Mouse (Mus musculus): ENCODE measurements around the gene Kctd18.
"Not testable (repeated sequence)": the region's sequence is repeated elsewhere in the genome, so short reads cannot be mapped to it uniquely, and the experiment has no call there.

Kctd18 gene

DNA sequence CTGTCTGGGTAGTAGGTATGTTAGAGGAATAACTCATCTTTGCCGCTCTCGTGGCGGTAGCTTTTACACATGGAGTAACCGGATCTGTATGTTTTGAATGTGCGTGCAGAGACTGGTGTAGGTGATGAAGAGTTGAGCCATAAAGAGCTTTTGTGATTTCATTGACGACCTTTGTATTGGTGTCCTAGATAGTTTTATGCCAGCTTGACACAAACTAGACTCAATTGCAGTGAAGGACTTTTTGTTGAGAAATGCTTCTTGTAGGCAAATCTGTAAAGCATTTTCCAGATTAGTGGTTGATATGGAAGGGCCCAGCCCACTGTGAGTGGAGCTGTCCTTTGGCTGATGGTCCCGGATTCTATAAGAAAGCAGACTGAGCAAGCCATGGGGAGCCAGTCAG lies at the start of gene Kctd18:
Gene Kctd18 (minus strand): TSS at position 101 of the 400 bp plus-strand sequence.
- no peak for DNase-seq

- no peak for DNase-seq
Measured at GRCm38 (mm10) chr1:58065606-58066005, 46.9 kb upstream of the Kctd18 start.

DNA sequence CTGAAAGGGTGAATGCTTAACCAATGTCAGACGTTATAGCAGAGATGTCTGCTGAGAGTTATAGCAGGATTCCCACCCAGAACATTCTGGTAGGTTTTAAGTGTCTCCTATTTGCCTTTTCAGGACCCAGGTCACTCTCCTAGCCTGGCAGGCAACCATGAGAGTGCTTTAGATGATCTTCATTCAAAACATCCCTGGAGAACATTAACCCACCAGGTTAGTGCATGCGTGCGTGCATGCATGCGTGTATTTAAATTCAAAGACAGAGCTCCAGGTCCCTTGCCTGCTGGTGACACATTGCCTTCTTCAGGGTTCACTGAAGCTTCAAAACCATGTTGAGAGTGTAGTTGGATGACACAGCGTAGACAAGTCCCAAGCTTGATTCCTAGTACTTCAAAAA lies 46.4 kb upstream of the Kctd18 start:
- no peak for DNase-seq

- no peak for DNase-seq
Measured at GRCm38 (mm10) chr1:58062131-58062530, 43.4 kb upstream of the Kctd18 start.

DNA sequence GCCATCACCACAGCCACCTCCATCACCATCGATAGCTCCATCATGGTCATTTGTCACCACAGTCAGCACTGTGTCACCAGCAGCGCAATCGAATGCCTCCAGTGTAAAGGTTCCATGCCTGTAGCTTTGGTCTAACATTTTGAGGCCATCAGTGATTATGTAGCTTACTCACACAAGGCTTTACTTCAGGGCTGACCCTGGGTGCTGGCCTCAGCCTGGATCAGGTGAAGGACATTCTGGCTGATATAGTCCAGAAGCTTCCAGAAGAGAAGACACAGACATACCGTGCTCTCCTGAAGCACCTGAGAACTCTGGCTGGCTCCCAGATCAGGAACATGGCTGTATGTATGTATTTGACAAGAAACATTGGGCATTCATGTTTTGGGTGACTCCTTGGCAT lies 40.1 kb upstream of the Kctd18 start:
- no peak for DNase-seq

- peak; percentile 49 to 56 for DNase-seq
Measured at GRCm38 (mm10) chr1:58056939-58057338, 38.2 kb upstream of the Kctd18 start.

- DNase-seq, result no peak
Measured at GRCm38 (mm10) chr1:58056074-58056807, 37.5 kb upstream of the Kctd18 start.

DNA sequence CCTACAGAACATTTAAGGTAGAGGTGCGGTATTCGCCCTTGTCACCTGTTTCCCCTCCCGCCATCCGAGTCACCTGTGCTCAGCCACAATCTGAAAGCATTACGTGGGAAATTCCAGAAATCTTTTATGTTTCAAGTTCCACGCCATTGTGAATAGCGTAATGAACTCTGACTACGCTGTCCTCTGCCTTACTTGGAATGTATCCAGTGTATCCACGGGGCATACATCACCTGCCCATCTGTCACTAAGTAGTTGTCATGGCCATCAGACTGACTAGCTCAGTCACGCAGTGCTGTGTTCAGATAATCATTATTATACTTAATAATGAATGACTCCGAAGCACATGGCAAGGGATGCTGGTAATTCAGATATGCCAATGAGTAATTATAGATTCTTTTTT lies 36.8 kb upstream of the Kctd18 start:
- no peak for DNase-seq

DNA sequence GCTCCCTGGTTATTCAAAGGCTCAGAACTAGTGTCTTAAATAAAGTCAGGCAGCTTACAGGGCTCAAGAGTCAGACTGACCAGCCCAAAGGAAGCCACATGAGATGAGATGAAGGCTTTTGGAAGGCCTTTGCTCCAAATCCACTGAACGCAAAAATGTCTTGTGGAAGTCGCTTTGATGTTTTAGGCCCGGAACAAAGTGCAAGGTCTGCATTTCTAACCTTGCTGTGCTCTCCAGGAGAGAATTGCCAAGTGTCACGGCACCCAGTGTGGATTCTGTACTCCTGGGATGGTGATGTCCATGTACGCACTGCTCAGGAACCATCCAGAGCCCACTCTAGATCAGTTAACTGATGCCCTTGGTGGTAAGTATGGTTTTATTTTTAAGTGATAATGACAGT lies 30.4 kb upstream of the Kctd18 start:
- no peak for DNase-seq

GRCm38 (mm10) chr1:58046721-58047290 lies 28.1 kb upstream of the Kctd18 start:
- DNase-seq, result no peak

DNA sequence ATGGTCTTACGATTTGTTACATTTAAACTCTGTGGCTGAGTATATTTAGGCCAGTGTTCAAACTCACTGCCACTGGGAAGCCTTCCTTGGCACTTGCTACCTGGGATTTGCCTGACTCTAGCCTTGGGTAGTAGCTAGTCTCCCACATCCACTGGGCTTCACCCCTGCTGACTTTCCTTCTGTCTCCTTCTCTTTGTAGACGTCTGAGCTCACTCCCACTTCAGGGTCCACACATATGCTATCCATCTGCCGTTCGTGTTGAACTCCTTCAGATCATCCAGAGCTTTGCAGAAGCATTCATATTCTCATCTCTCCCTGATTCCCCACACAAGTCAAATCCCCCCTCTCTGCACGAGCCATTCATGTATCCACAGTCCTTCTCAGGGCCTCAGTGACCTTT lies 26.8 kb upstream of the Kctd18 start:
- no peak for DNase-seq

DNA sequence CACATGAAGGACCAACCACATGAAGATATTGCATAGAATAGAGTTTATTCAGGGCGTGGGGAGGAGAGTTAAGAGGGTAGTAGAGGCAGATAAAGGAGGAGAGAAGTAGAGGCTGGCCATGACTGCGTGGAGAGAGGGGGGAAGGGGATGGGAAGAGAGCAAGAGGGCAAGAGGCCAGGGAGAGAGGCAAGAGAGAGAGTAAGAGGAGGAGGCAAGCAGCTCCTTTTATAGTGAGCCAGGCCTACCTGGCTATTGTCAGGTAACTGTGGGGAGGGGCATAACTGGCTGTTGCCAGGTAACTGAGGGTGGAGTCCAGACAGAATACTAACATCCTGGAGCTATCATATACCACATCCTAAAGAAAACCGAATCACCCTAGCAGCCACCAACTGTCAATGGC lies 26.3 kb upstream of the Kctd18 start:
- no peak for DNase-seq

DNA sequence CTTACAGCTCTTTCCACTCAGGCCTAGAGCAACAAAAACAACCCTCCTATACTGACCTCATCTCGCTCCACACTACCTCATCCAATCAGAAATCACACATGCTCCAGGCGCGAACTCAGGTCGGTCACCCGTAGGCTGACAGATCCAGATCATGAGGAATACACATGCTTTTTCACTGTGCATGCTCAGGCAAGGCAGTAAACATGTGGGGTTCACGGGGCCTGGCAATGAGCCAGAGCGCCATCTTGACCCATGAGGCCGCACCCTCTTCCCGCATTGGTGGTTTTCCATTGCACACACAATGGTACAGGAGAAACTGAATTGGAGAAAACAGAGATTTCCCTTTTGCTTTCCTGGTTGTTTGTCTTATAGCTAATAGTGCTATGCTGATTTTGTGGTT lies 18.6 kb upstream of the Kctd18 start:
- DNase-seq, result not testable (repeated sequence)

DNA sequence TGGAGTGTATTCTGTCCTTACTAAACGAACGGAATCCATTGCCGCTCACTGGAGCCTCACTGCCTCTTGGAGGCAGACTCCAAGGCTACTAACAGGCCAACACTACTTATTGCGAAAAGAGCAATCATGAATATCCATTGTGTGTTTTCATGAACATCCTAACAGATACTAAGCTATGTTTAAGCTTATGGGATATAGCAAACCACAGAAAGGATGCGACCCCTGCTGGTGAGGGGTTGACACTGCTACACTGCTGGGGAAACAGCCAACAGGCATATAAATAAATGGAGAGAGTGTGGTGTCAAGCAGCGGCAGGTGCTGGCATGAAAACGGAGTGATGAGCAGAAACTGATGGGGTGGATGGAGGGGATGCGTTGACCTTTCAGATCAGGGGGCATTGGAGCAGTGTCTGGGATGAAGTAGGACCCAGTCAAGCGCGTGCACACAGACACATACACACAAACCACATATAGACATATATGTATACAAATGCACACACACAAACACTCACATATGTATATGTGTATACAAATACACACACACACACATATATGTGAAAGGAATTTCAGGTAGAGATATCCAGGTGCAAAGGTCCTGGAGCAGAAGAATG lies 12.5 kb upstream of the Kctd18 start:
- DNase-seq, result peak; percentile 60 to 61

DNA sequence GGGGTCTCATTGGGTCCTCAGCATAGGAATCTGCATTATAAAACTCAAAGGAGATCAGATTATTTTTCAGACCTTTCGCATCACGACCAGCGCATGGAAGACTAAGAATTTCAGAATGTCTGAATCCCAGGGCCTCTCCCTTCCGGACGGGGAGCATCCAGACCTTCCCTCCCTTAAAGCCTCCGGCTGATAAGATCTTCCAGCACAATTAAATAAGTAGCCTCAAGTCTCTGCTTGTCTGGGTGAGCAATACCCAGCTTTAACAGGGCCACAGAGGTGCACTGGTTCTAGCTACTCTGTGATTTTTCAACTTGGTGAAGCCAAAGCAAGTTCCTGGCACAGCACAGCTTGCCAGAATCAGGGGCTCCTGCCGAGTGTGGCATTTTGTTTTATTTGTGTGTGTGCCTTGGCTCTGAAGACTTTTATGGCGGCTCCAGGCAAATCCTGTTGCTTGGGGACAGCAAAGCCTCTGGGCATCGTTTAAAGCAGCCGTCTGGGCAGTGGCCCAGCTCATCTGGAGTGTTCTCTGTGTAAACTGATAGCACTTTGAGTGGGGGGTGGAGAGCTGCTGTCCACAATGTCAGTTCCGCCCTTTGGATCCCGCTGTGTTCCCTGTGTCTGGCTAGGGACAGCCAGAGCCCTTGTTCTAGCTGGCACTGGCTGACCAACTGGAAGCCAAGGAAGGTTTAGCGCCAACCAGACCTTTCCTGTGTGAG lies 11.6 kb upstream of the Kctd18 start:
- peak; percentile 69 to 80 for DNase-seq

- DNase-seq, result peak; percentile 76 to 82
Measured at GRCm38 (mm10) chr1:58029636-58030117, 10.9 kb upstream of the Kctd18 start, which contains the start of gene Aox1. TSS of gene Aox1 (plus strand) at chr1:58029931.

- DNase-seq, result no peak
Measured at GRCm38 (mm10) chr1:58027707-58028106, 9.0 kb upstream of the Kctd18 start.

DNA sequence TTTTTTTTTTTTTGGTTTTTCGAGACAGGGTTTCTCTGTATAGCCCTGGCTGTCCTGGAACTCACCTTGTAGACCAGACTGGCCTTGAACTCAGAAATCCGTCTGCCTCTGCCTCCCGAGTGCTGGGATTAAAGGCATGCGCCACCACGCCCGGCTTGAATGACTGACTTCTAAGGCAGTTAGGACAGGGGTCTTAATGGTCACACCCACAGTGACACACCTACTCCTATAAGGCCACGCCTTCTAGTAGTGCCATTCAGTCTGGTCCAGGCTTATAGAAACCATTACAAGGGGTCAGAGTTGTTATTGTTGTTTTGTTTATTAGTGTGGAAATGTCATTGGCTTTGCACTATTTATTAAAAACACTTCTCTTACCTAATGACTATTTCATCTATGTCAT lies 12.4 kb downstream of the Kctd18 start:
- not testable (repeated sequence) for DNase-seq

DNA sequence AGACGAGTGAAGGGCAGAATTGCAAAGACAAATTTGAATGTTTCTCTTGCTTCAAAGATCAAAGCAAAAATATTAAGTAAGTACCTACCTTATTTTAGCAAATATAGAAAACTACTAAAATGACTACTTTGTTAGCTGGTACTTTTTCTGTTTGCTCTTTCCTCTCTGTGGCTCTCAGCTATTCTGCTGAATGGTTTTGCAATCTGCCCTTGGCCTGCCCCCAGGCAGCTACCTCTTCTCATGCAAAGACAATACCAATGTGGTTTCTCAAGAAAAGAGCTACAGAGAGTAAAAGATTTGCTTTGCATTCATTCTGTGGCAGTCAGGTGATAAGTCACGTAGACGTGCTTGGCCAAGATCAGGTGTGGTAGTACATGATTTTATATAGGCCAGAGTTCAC lies 20.6 kb downstream of the Kctd18 start:
- peak; percentile 26 to 34 for DNase-seq

GRCm38 (mm10) chr1:57996133-57996615 lies 22.6 kb downstream of the Kctd18 start:
- DNase-seq, result no peak

DNA sequence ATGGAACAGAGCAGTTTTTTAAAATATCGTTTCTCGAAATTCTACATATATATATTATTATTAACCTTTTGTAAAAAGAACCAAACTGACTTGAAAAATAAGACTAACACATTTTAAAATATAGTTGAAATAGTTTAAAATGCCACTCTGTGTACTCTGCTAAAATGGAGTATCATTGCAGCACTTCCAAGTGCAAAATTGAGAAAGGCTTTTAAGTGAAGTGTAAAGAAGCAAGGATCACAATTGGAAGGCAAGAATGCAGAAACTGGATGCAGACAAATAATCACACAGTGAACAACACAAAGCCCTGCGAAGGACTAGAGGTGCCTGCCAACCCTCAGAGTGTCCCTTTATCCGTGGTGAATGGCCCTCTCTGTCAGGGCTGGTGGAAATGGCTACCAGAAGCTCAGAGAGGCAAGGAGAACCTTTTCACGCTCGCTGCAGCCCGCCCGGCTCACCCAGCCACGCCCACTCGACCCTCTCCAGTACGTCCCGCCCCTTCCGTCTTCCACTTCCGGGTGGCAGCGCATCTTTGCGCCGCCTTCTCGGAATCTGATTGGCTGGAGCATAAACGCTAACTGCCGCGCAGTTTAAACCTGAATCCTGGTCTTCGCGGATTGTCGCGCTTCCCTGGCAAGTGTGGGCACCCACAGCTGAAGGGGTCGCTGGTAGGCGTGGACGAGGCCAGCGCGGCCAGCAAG lies 23.2 kb downstream of the Kctd18 start, which contains the start of gene Sgo2a:
Gene Sgo2a (plus strand): TSS at position 540 of the 701 bp plus-strand sequence.
- DNase-seq, result peak; percentile 91 to 94

DNA sequence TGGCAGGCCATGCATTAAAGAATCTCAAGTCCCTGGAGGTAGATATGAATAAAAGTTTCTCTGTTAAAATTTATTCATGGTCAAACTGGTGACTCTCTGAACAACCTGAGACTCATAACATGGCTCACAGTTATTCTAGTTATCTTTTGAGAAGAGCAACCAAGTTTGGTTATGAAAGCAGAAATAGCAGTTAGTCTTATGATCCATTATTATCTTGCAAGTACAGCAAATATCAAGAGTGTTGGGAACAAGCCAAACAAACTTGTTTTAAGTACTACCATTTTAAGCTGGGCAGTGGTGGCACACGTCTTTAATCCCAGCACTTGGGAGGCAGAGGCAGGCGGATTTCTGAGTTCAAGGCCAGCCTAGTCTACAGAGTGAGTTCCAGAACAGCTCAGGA lies 27.5 kb downstream of the Kctd18 start:
- no peak for DNase-seq
